Mouse (Mus musculus) stomach, embryonic 15.5 days (tissue): ENCODE data around the gene Tmem245. TPM values are rescaled to one million over a fixed set of nuclear protein-coding genes. Genes with fewer than 3 reads are reported as not detected.

Experiments used
- ATAC-seq: fragments of 200-750 bp; cut with Nextera tagmentation; 2 replicates; pipeline ENCODE4 v1.8.0; 2017; ENCODE audit warnings: low read depth, moderate number of reproducible peaks, moderate TSS enrichment; ENCODE audit not compliant: insufficient read depth, low FRiP score
- H3K27ac ChIP-seq: fragments of 300-500 bp; sonication (generic); 2 replicates; pipeline ENCODE4 v1.5.1; 2015; ENCODE audit warnings: mild to moderate bottlenecking, inconsistent platforms
- H3K27me3 ChIP-seq: fragments of 300-500 bp; sonication (generic); replicated peaks from 2 replicates; pipeline ENCODE4 v1.6.1; 2015; ENCODE audit warnings: inconsistent platforms
- H3K36me3 ChIP-seq: fragments of 300-500 bp; sonication (generic); 2 replicates; pipeline ENCODE4 v1.6.1; 2015; ENCODE audit warnings: inconsistent platforms
- H3K4me1 ChIP-seq: fragments of 300-500 bp; sonication (generic); 2 replicates; pipeline ENCODE4 v1.6.1; 2015; ENCODE audit warnings: inconsistent platforms
- H3K4me2 ChIP-seq: fragments of 300-500 bp; sonication (generic); 2 replicates; pipeline ENCODE4 v1.6.1; 2015; ENCODE audit warnings: mild to moderate bottlenecking, inconsistent platforms
- H3K4me3 ChIP-seq: fragments of 300-500 bp; sonication (generic); replicated peaks from 2 replicates; pipeline ENCODE4 v1.5.1; 2015; ENCODE audit warnings: inconsistent platforms
- H3K9ac ChIP-seq: fragments of 300-500 bp; sonication (generic); 2 replicates; pipeline ENCODE4 v1.6.1; 2015; ENCODE audit warnings: inconsistent platforms
- H3K9me3 ChIP-seq: fragments of 300-500 bp; sonication (generic); 2 replicates; pipeline ENCODE4 v1.6.1; 2016; ENCODE audit warnings: inconsistent platforms
- WGBS: fragments of 180-500 bp; shearing (Covaris S2); methylation state at CpG from one replicate; pipeline ENCODE4 v1.1.7; 2015; 5-methylcytosine and 5-hydroxymethylcytosine counted together
- polyA plus RNA-seq: library from polyadenylated mRNA; unstranded; fragments of >200 nt; fragmentation: Nextera tagmentation; extraction: Ambion mirVana; gene quantifications from 2 replicates; pipeline ENCODE4 v1.2.1, GENCODE M21; 2015

Gene Tmem245
- polyA plus RNA-seq, 1 experiment from 2014 or later, result 10.3 TPM

DNA sequence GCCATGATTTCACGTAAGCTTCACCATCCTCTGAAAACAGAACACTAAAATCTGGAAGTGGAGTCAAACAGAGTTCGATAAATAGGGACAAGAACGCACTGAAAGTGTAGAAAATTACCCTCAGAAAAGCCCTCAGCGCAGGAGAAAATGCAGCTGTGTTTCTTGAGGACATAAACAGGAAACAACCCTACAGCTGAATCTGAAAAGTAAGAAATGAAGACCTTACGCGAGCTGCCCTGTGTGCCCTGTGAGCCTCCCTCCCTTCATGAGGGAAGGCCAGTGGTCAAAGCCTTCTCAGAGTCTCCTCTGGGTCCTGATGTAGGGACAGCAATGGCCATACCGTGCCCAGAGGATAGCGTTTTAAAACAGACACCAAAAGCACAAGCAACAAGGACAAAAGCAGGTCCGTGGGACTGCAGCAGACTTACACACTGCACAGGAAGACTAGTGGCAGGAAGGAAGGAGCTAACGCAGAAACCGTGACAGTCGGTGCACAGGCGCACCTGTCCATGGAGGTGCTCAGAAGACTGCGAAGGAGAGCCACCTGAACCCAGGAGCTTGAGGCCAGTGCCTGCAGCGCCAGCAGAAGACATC lies 31.4 kb downstream of the Tmem245 start:
- Histone ChIP-seq H3K9ac (no peak overlapping the region), H3K4me2 (no peak overlapping the region), H3K27me3 (no peaks in the 10 kb centered on the region), H3K27ac (no peak overlapping the region), H3K4me3 (no peak overlapping the region), H3K4me1 (no peaks in the 10 kb centered on the region), H3K36me3 (peaks cover 25% of the 10 kb centered on the region), H3K9me3 (no peaks in the 10 kb centered on the region)
- WGBS, result 80% methylated on average over 15 of the region's 15 CpGs
- no peak for ATAC-seq

DNA sequence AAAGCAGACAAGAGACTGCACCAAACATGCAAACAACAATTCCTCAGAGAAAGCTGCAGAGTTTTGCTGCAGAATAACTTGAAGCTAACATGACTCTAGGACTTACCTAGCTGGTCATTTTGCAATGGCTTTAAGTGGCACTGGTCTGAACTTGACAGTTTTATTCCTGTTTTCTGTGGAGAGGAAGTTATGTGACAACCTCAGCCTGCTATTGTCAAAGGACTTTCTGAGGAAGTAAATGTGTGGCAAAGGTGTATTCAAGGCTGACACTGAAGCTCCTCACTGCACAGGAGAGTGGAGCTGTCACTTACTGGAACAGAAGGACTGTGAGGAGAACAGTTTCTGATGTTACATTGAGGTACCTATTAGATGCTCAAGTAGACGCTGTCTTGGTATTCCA lies 32.5 kb downstream of the Tmem245 start:
- 81% methylated on average over 1 of the region's 1 CpGs for WGBS
- no peak overlapping the region for H3K4me3 ChIP-seq
- no peak for ATAC-seq
- H3K9ac ChIP-seq, result no peak overlapping the region
- no peak overlapping the region for H3K4me2 ChIP-seq
- no peaks in the 10 kb centered on the region for H3K27me3 ChIP-seq
- H3K27ac ChIP-seq, result no peak overlapping the region
- no peaks in the 10 kb centered on the region for H3K4me1 ChIP-seq
- peaks cover 34% of the 10 kb centered on the region for H3K36me3 ChIP-seq
- no peaks in the 10 kb centered on the region for H3K9me3 ChIP-seq

DNA sequence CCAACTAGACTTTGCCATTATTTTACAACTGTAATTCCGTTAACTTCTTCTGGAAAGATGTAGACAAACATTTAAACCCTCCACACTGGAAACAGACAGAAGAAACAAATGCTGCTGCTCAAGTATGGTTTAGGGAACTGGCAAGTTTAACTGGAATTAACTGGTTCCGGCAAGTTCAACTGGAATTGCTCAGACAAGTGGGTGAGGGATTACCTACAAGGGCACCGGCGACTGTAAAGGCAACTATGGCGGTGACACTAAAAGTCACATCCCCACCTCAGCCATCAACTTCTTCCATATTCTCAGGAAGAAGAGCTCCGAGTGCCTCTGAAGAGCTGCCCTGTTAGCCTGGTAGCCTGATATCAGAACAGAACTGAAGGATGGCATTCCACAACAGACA lies 32.9 kb downstream of the Tmem245 start:
- no peak overlapping the region for H3K4me2 ChIP-seq
- no peaks in the 10 kb centered on the region for H3K27me3 ChIP-seq
- no peak overlapping the region for H3K4me3 ChIP-seq
- H3K9ac ChIP-seq, result no peak overlapping the region
- WGBS, result 85% methylated on average over 6 of the region's 6 CpGs
- H3K4me1 ChIP-seq, result no peaks in the 10 kb centered on the region
- no peak for ATAC-seq
- no peak overlapping the region for H3K27ac ChIP-seq
- peaks cover 37% of the 10 kb centered on the region for H3K36me3 ChIP-seq
- no peaks in the 10 kb centered on the region for H3K9me3 ChIP-seq

DNA sequence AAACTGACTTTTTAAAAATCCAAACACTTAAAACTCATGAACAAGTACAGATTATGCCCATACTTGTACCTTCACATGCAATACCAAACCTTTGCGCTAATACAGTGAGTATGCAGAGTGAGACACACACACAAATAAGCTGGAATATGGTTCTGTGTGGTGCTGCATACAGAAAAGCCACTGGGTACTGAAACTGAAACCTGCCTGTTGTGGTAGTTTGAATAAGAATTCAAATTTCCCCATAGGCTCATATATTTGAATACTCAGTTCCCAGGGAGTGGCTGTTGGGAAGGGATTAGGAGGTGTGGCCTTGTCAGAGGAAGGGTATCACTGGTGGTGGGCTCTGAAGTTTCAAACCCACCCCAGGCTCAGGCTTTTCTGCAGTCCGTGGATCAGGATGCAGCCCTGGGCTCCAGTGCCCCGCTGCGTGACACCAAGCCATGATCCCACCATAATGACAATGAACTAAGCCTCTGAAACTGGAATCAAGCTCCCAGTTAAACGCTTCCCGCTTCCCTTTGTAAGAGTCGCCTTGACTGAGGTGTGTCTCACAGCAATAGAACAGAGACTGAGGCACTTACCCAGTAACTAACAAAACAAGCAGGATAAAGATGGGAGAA lies 34.7 kb downstream of the Tmem245 start:
- Histone ChIP-seq H3K4me2 (no peak overlapping the region), H3K36me3 (peaks cover 38% of the 10 kb centered on the region), H3K27me3 (no peaks in the 10 kb centered on the region), H3K9ac (no peak overlapping the region), H3K4me3 (no peak overlapping the region), H3K27ac (no peak overlapping the region), H3K9me3 (no peaks in the 10 kb centered on the region), H3K4me1 (no peaks in the 10 kb centered on the region)
- ATAC-seq, result no peak
- WGBS, result 87% methylated on average over 7 of the region's 7 CpGs

DNA sequence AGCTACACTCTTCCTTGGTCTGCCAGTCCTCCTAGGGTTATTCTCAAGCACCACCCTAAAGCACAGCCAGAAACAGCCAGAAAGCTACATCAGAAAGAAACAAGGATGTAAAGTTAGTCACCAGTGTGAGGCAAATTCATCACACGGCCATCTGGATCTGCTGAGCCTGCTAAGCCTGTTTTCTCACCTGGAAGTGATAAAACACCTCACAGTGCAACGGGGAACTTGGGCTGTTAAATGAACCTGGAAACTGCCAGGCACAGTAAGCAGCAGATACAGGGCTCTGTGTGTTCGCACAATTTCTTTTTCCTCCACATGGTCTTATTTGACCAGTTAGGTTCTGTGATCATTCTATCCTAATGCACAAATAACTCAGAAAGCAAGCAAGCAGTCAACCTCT lies 37.7 kb downstream of the Tmem245 start:
- Histone ChIP-seq H3K9ac (no peak overlapping the region), H3K4me1 (no peaks in the 10 kb centered on the region), H3K36me3 (peaks cover 42% of the 10 kb centered on the region), H3K9me3 (no peaks in the 10 kb centered on the region), H3K27me3 (no peaks in the 10 kb centered on the region), H3K27ac (no peak overlapping the region), H3K4me2 (no peak overlapping the region), H3K4me3 (no peak overlapping the region)
- ATAC-seq, result no peak
- WGBS, result 75% methylated on average over 3 of the region's 3 CpGs

DNA sequence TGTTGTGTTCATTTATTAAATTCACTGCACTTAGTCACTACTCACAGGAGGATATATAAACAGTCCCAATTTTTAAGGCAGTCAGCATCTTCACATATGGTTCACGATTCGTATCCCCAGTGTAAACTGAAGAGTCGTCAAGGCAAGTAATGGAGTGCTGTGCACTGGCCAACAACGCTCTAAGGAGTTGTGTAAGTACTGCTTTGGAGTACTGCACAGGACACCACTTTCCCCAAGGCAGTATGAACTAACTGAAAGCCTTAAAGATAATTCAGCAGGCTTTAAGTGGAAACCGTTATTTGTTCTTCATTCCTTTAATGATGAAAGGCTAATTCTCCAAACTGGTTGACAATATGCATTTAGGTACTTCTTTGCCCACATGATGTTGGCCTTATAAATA lies 39.6 kb downstream of the Tmem245 start:
- no peak overlapping the region for H3K4me2 ChIP-seq
- no peaks in the 10 kb centered on the region for H3K4me1 ChIP-seq
- 84% methylated on average over 5 of the region's 5 CpGs for WGBS
- no peak overlapping the region for H3K4me3 ChIP-seq
- H3K9me3 ChIP-seq, result no peaks in the 10 kb centered on the region
- ATAC-seq, result no peak
- no peak overlapping the region for H3K27ac ChIP-seq
- peaks cover 53% of the 10 kb centered on the region for H3K36me3 ChIP-seq
- H3K9ac ChIP-seq, result no peak overlapping the region
- no peaks in the 10 kb centered on the region for H3K27me3 ChIP-seq

DNA sequence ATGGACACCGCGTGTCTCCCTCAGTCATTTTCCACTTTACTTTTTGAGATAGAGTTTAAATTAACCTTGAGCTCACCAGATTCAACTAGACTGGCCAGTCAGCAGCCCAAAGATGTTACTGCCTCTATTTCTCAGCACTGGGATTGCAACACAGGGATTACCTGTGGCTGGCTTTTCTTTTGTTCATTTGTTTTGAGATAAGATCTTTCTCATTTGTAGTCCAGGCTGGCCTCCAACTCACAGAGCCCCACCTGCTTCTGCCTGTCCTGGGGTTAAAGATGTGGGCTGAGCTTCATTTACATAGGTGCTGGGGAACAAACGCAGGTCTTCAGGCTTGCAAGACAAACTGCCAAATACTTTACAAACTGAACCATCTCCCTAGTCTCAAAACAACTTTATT lies 40.3 kb downstream of the Tmem245 start:
- H3K27me3 ChIP-seq, result no peaks in the 10 kb centered on the region
- no peak overlapping the region for H3K4me3 ChIP-seq
- WGBS, result 88% methylated on average over 3 of the region's 3 CpGs
- peaks cover 57% of the 10 kb centered on the region for H3K36me3 ChIP-seq
- H3K27ac ChIP-seq, result no peak overlapping the region
- H3K4me2 ChIP-seq, result no peak overlapping the region
- no peaks in the 10 kb centered on the region for H3K4me1 ChIP-seq
- no peak for ATAC-seq
- no peak overlapping the region for H3K9ac ChIP-seq
- no peaks in the 10 kb centered on the region for H3K9me3 ChIP-seq

DNA sequence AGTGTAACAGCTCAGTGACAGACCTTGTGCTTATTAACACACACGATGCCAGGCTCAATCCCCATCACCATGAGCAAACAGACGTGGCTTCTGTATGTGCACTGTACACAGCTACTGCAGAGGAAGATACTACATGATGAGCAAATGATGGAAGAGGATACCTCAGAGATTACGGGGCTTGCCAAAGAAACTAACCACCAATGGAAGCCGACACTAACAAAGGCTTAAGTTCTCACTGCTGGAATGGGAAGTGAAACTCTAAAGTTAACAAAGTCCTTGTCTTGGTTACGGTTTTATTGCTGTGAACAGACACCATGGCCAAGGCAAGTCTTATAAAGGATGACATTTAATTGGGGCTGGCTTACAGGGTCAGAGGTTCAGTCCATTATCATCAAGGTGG lies 41.7 kb downstream of the Tmem245 start:
- 86% methylated on average over 5 of the region's 5 CpGs for WGBS
- Histone ChIP-seq H3K27ac (no peak overlapping the region), H3K9ac (no peak overlapping the region), H3K9me3 (no peaks in the 10 kb centered on the region), H3K4me1 (no peaks in the 10 kb centered on the region), H3K27me3 (no peaks in the 10 kb centered on the region), H3K36me3 (peaks cover 50% of the 10 kb centered on the region), H3K4me3 (no peak overlapping the region), H3K4me2 (no peak overlapping the region)
- no peak for ATAC-seq

DNA sequence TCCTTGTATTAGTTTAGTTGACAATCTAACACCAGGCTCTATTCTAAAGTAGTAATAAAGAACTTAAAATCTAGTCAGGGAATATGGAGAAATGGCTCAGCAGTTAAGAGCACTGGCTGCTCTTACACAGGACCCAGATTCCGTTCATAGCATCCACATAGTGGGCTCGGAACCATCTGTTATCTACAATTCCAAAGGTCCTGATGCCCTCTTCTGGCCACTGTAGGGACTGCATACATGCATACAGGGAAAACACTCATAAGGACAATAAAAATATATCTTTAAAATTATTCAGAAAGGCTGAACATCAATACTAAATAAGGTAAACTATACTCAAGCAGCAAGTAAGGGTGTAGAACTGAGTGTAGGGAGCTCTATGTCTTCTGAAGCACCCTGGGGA lies 45.6 kb downstream of the Tmem245 start:
- Histone ChIP-seq H3K27me3 (no peaks in the 10 kb centered on the region), H3K27ac (no peak overlapping the region), H3K4me2 (no peak overlapping the region), H3K4me1 (no peaks in the 10 kb centered on the region), H3K9me3 (no peaks in the 10 kb centered on the region), H3K4me3 (no peak overlapping the region), H3K9ac (no peak overlapping the region), H3K36me3 (peaks cover 54% of the 10 kb centered on the region)
- 94% methylated on average over 2 of the region's 2 CpGs for WGBS
- no peak for ATAC-seq

DNA sequence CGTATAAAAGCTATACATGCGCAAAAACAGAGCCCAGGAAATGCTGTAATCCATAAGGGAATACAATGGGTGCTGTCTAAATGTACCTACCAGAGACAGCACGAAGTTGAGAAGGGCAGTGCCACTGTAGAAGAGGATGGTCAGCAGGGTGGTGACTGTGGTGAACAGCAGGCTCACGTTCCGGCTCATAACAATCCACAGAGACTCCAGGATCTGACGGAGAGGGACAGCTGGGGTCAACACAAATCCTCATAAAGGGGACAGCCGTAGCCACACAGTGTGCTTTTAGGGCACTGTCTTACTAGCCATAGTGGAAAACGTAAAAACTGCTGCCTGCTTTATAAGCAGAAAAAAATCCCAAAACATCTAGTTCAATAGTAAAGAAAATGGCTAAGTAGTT lies 48.0 kb downstream of the Tmem245 start:
- Histone ChIP-seq H3K4me2 (no peak overlapping the region), H3K9ac (no peak overlapping the region), H3K9me3 (no peaks in the 10 kb centered on the region), H3K4me3 (no peak overlapping the region), H3K4me1 (no peaks in the 10 kb centered on the region), H3K27ac (no peak overlapping the region), H3K27me3 (no peaks in the 10 kb centered on the region), H3K36me3 (peaks cover 46% of the 10 kb centered on the region)
- no peak for ATAC-seq
- 91% methylated on average over 8 of the region's 8 CpGs for WGBS

DNA sequence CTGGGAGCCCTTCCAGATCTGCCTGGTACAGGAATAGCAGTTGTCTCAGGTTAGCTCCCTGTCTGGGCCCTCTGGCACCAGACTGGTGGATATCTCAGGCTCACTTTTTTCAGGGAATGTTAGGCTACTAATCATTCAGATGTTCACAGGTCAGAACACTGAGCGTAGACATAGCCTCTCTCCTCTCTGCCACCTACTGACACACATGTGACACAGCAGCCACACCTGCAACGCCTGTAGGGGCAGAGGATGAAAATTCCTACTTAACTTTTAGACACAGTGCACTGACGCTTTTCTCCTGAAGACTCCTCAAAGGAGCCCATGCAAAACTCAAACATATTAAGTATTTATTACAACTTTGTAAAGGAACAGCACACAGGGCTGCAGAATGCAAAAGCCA lies 49.7 kb downstream of the Tmem245 start:
- Histone ChIP-seq H3K9ac (no peak overlapping the region), H3K36me3 (peaks cover 33% of the 10 kb centered on the region), H3K27me3 (no peaks in the 10 kb centered on the region), H3K27ac (no peak overlapping the region), H3K9me3 (no peaks in the 10 kb centered on the region), H3K4me3 (no peak overlapping the region), H3K4me2 (no peak overlapping the region), H3K4me1 (no peaks in the 10 kb centered on the region)
- 82% methylated on average over 3 of the region's 3 CpGs for WGBS
- no peak for ATAC-seq

DNA sequence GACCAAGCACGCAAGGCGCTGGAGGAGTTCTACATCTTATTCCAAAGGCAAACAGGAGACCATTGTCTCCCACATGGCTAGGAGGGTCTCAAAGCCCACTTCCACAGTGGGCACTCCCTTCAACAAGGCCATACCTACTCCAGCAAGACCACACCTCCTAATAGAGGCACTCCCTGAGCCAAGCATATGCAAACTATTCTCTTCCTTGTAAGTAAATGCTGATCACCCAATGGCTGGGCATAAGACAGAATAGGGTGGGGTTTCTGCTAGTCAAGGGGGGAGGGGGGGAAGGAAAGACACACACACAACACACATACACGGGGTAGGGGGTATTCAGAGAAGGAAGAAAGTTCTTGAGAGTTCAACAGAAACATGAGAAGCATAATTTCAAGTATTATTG lies 53.0 kb downstream of the Tmem245 start:
- Histone ChIP-seq H3K4me1 (no peaks in the 10 kb centered on the region), H3K9ac (no peak overlapping the region), H3K36me3 (peaks cover 25% of the 10 kb centered on the region), H3K4me2 (no peak overlapping the region), H3K27ac (no peak overlapping the region), H3K9me3 (no peaks in the 10 kb centered on the region), H3K27me3 (no peaks in the 10 kb centered on the region), H3K4me3 (no peak overlapping the region)
- ATAC-seq, result no peak
- 90% methylated on average over 3 of the region's 3 CpGs for WGBS
